Mouse (Mus musculus) splenic B cell, adult 2 months (primary cell): ENCODE data around the gene Ldb2.

Experiments used
- DNase-seq: peaks from one replicate; pipeline ENCODE4 v3.0.0-alpha.2; 2011; ENCODE audit warnings: low read depth, low spot score
- H3K27me3 ChIP-seq: 2 replicates; pipeline ENCODE4 v1.6.1; 2012; ENCODE audit warnings: mild to moderate bottlenecking, low read length, moderate library complexity, mixed read lengths; ENCODE audit not compliant: control insufficient read depth, poor library complexity, insufficient read depth, severe bottlenecking
- H3K36me3 ChIP-seq: 2 replicates; pipeline ENCODE4 v1.6.1; 2012; ENCODE audit warnings: mild to moderate bottlenecking, low read length, moderate library complexity, mixed read lengths; ENCODE audit not compliant: control insufficient read depth, poor library complexity, insufficient read depth, severe bottlenecking

Ldb2 gene

DNA sequence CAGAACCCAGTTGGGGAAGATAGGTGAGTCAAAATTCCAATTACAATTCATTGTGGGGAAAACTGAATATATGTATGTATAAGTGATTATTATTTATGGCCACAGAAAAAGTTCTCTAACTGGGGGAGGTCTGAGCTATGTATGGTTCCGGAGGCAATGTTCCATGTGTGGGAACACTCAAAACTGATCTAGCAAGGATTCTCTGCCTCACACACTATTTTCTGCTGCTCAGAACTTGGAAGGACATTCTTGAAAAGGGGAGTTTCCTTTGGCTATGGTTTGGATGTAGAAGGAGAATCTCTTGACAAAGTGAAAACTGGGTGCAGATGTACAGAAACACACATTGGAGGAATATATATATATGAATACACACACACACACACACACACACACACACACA, 301.3 kb downstream of the Ldb2 start:
- Histone ChIP-seq H3K36me3 (no peaks in the 10 kb centered on the region), H3K27me3 (no peaks in the 10 kb centered on the region)
- no peak for DNase-seq

GRCm38 (mm10) chr5:44496854-44497253, 302.6 kb downstream of the Ldb2 start:
- H3K36me3 ChIP-seq = no peaks in the 10 kb centered on the region
- H3K27me3 ChIP-seq = no peaks in the 10 kb centered on the region
- no peak for DNase-seq

DNA sequence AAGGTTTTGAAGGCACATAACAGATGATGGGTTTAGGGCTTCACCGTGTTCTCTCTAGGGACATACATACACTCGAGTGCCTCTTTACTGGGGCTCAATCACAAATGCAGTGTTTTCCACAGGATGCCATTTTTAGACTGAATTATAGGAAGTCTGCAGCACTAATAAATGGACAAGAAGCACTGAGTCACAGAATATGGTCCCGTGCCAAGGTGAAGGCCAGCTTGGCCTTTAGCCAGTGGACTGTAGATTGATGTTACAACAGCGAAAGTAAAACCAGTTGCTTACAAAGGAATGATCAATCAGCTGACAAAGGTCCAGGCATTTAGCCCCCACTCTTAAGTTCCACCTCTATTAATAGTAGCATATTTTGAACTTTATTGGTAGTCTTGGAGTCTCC, 304.4 kb downstream of the Ldb2 start:
- Histone ChIP-seq H3K27me3 (no peaks in the 10 kb centered on the region), H3K36me3 (no peaks in the 10 kb centered on the region)
- no peak for DNase-seq

DNA sequence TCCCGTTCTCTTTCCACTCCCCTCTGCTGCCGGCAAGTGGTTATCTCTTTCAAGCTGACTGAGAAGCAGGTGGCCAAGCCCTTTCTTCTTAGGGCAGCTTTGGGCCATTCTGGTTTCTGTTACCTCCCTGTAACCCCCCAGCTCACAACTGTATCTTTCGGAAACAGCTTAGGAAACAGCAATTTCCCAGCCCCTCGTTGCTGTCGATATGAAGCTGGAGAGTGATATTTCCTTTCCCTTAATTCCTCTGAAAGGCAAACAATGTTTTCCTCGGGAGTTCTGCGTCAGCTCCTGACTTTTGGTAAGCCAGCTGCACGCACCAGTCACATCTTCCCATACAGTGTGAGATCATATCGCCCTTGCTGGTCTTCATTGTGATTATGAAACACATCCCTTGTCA, 305.3 kb downstream of the Ldb2 start:
- Histone ChIP-seq H3K36me3 (no peaks in the 10 kb centered on the region), H3K27me3 (no peaks in the 10 kb centered on the region)
- DNase-seq = no peak

- DNase-seq = no peak
- Histone ChIP-seq H3K27me3 (no peaks in the 10 kb centered on the region), H3K36me3 (no peaks in the 10 kb centered on the region)
Observed at GRCm38 (mm10) chr5:44491526-44491925, 308.0 kb downstream of the Ldb2 start.

- Histone ChIP-seq H3K36me3 (no peaks in the 10 kb centered on the region), H3K27me3 (no peaks in the 10 kb centered on the region)
- DNase-seq = no peak
Observed at GRCm38 (mm10) chr5:44490462-44490861, 309.0 kb downstream of the Ldb2 start.

DNA sequence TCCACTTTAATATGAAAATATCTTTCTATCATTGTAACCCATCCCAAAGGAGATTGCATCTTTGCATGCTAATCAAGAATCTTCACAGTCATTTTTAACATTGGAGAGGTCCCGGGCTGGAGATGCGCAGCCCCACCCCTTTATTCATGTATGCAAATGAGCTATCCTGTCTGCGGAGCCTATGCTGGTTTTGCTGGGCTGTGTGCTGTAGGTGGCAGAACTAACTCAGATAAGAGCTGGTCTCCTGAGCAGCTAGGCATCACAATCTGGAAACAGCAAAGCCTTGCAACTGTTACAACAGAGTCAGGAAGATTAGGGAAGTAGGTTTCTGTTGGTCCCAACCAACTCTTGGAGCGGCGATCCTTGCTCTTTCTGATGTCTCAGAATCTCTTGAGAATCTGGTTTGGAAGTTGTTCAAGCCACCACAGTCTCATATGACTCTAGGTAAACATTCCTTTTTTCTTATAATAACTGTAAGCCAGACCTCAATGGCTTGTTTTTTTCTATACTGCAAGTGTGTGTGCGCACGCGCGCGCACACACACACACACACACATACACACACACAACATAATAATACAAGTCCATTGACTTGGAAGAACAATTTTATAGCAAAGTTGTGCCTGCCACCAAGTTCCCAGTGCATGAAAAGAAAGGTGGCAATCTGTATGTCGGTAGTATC, 315.9 kb downstream of the Ldb2 start:
- H3K27me3 ChIP-seq = no peaks in the 10 kb centered on the region
- DNase-seq = no peak
- no peaks in the 10 kb centered on the region for H3K36me3 ChIP-seq

DNA sequence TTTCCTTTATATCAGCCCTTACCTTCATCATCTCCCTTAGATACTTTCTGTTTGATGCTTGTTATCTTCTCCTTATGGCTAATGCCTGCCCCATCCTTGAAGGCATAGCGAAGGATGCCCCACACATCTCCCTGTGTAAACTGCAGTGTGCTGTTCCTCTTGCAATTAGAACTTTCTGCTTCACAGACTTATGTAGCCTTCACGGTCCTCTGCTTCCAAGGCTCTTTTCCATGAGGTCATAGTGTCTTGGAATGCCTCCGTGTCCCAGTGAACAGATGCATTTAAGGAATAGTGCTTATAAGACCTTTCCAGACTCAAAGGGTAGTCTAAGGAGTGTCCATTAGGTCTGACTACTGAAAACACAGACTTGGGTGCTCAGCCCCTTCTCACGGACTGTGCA, 318.1 kb downstream of the Ldb2 start:
- no peaks in the 10 kb centered on the region for H3K27me3 ChIP-seq
- no peaks in the 10 kb centered on the region for H3K36me3 ChIP-seq
- no peak for DNase-seq

GRCm38 (mm10) chr5:44476356-44476755, 323.1 kb downstream of the Ldb2 start:
- DNase-seq = no peak
- Histone ChIP-seq H3K36me3 (no peaks in the 10 kb centered on the region), H3K27me3 (no peaks in the 10 kb centered on the region)

- H3K36me3 ChIP-seq = no peaks in the 10 kb centered on the region
- no peak for DNase-seq
- no peaks in the 10 kb centered on the region for H3K27me3 ChIP-seq
Observed at GRCm38 (mm10) chr5:44475543-44475942, 323.9 kb downstream of the Ldb2 start.

GRCm38 (mm10) chr5:44473857-44474762, 325.4 kb downstream of the Ldb2 start:
- no peak for DNase-seq
- Histone ChIP-seq H3K36me3 (no peaks in the 10 kb centered on the region), H3K27me3 (no peaks in the 10 kb centered on the region)

- Histone ChIP-seq H3K27me3 (no peaks in the 10 kb centered on the region), H3K36me3 (no peaks in the 10 kb centered on the region)
- DNase-seq = no peak
Observed at GRCm38 (mm10) chr5:44465238-44465637, 334.2 kb downstream of the Ldb2 start.
